In the genomic region with DNA sequence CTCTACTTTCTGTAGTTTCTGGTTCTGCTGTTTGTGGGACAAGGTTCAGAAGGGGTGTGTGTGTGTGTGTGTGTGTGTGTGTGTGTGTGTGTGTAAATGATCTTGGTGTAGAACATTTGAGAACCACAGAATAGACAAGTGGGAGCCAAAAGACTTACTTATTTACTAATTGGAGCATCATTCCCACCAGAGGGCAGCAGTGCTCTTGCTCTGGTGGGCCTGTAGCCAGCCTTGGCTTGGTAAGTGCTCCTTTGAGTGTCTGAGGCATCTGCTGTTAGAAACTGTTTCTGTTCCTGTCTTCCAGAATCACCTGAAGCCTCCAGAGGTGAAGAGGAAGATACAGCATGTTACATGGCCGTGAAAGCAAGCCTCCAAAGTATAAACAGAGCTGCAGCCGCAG, we compare ENCODE assay signal across 7 mouse cellular contexts. TPM values are rescaled to one million over a fixed set of nuclear protein-coding genes. Genes with fewer than 3 reads are reported as not detected.
DNase-seq lines count a peak whose midpoint lies in the region; ATAC-seq and TF ChIP-seq lines count a peak whose summit lies in the region.

No protein-coding gene starts in this region.

- peaks cover 10% of the 10 kb centered on the region for H3K36me3 ChIP-seq in neural tube, embryonic 11.5 days (ENCODE audit: control insufficient read depth, insufficient read depth, low read length)
- H3K36me3 ChIP-seq in liver, embryonic 14.5 days (replicated peaks; ENCODE audit: control insufficient read depth, insufficient read depth, low read depth): peaks cover 2% of the 10 kb centered on the region

- H3K4me3 ChIP-seq in neural tube, embryonic 11.5 days (ENCODE audit: low read depth, low read length): no peak overlapping the region
- no peak overlapping the region for H3K4me3 ChIP-seq in liver, embryonic 14.5 days (ENCODE audit: insufficient read depth in 1 of 2, low read depth in 2 of 2, low read length in 2 of 2)

- H3K9me3 ChIP-seq in neural tube, embryonic 11.5 days (ENCODE audit: control insufficient read depth, low read length): no peaks in the 10 kb centered on the region
- H3K9me3 ChIP-seq in liver, embryonic 14.5 days (ENCODE audit: control insufficient read depth, low read length): no peaks in the 10 kb centered on the region

- H3K27me3 ChIP-seq in neural tube, embryonic 11.5 days (ENCODE audit: control insufficient read depth, insufficient read depth, low read length): no peaks in the 10 kb centered on the region
- no peaks in the 10 kb centered on the region for H3K27me3 ChIP-seq in liver, embryonic 14.5 days (ENCODE audit: control insufficient read depth, insufficient read depth, low read length)

- no peaks in the 10 kb centered on the region for H3K4me1 ChIP-seq in neural tube, embryonic 11.5 days (ENCODE audit: control insufficient read depth, insufficient read depth, low read length)
- 0 out of 4 replicates have a peak, but pooled peaks cover 0 to 5% of the 10 kb centered on the region in 2 experiments for H3K4me1 ChIP-seq in liver, embryonic 14.5 days (replicated peaks; ENCODE audit: control insufficient read depth in 2 of 2, insufficient read depth in 2 of 2, low read length in 1 of 2)

- no peak for ATAC-seq in neural tube, embryonic 11.5 days (ENCODE audit: insufficient read depth, low FRiP score, low TSS enrichment)
- ATAC-seq in liver, embryonic 14.5 days (ENCODE audit: insufficient read depth): no peak

- no peak overlapping the region for H3K4me2 ChIP-seq in neural tube, embryonic 11.5 days (ENCODE audit: low read depth)
- no peak overlapping the region for H3K4me2 ChIP-seq in liver, embryonic 14.5 days (ENCODE audit: low read depth)

- TF ChIP-seq EP300 in liver, embryonic 14.5 days (IDR thresholded peaks at IDR 0.05; ENCODE audit: low read depth): no peak

- peak; percentile 49 for DNase-seq in neural tube, embryonic 11.5 days (ENCODE audit: low spot score)
- DNase-seq in neural tube, embryonic 10.5 days (ENCODE audit: extremely low spot score, low spot score): no peak
- DNase-seq in adrenal gland, postnatal 14 days: peak; percentile 64
- DNase-seq in embryo, embryonic 10.5 days (ENCODE audit: low spot score): peak; percentile 70
- peak; percentile 50 to 78 for DNase-seq in kidney, adult 8-10 months
- peak in 1 of 3 experiments; percentile 17 for DNase-seq in liver, embryonic 14.5 days (ENCODE audit: low read depth in 3 of 3, low spot score in 3 of 3)
- DNase-seq in right cerebral cortex, adult 2 months (ENCODE audit: low spot score in 2 of 2): peak; percentile 73 to 74

- H3K9ac ChIP-seq in neural tube, embryonic 11.5 days (ENCODE audit: low read length): no peak overlapping the region
- no peak overlapping the region for H3K9ac ChIP-seq in liver, embryonic 14.5 days (replicated peaks)

- H3K27ac ChIP-seq in neural tube, embryonic 11.5 days (ENCODE audit: low read depth, low read length): no peak overlapping the region
- H3K27ac ChIP-seq in liver, embryonic 14.5 days: no peak overlapping the region

- 90% methylated on average over 2 of the region's 2 CpGs for WGBS in neural tube, embryonic 11.5 days
- 73% methylated on average over 2 of the region's 2 CpGs for WGBS in liver, embryonic 14.5 days (ENCODE audit: insufficient replicate concordance)

- TF ChIP-seq CTCF in liver, embryonic 14.5 days (IDR thresholded peaks at IDR 0.05; ENCODE audit: low read depth): peak; percentile 69

RNA-seq across cellular contexts. Expression of gene AI597479, which starts 14.4 kb away (rescaled TPM):
- polyA plus RNA-seq in neural tube, embryonic 11.5 days (2014; fragmentation: Nextera tagmentation; extraction: Ambion mirVana): 47.2 and 52.9 TPM in 2 replicates
- 14.6 and 16.6 TPM in 2 replicates for total RNA-seq in adrenal gland, postnatal 14 days (2021)
- polyA plus RNA-seq in liver, embryonic 14.5 days (2012; rRNA removed): 3.5 and 4.7 TPM in 2 replicates
- 6.0 and 8.0 TPM in 2 replicates for polyA plus RNA-seq in liver, embryonic 14.5 days (2014; fragmentation: Nextera tagmentation; extraction: Ambion mirVana)

RNA-seq across cellular contexts. Expression of gene Tgfbrap1, which starts 14.4 kb away (rescaled TPM):
- polyA plus RNA-seq in neural tube, embryonic 11.5 days (2014; fragmentation: Nextera tagmentation; extraction: Ambion mirVana): 14.1 and 15.3 TPM in 2 replicates
- 25.1 and 25.8 TPM in 2 replicates for total RNA-seq in adrenal gland, postnatal 14 days (2021)
- polyA plus RNA-seq in liver, embryonic 14.5 days (2012; rRNA removed): 4.2 and 4.7 TPM in 2 replicates
- polyA plus RNA-seq in liver, embryonic 14.5 days (2014; fragmentation: Nextera tagmentation; extraction: Ambion mirVana): 2.7 and 3.6 TPM in 2 replicates
